Mouse (Mus musculus) CD4-positive helper T cell, adult 2 months (primary cell): ENCODE measurements at regions not wholly inside any gene's neighbourhood (a gene's known extent, or its start where the extent isn't known, plus 50 kb on each side); places are given as distances from the start of the nearest gene placed in this dataset.

ENCODE experiments used
- DNase-seq: peaks from one replicate; pipeline ENCODE4 v3.0.0-alpha.2; 2012; ENCODE audit warnings: low read depth, missing footprints, low spot score

- DNase-seq, result no peak
Measured at GRCm38 (mm10) chr9:118404867-118405266, 73.1 kb upstream of the Eomes start.

GRCm38 (mm10) chr9:118405926-118406518 is 72.0 kb upstream of the Eomes start:
- no peak for DNase-seq

- no peak for DNase-seq
Measured at GRCm38 (mm10) chr9:118416032-118416431, 62.0 kb upstream of the Eomes start.

- no peak for DNase-seq
Measured at GRCm38 (mm10) chr9:118416475-118416874, 61.5 kb upstream of the Eomes start.

GRCm38 (mm10) chr9:118424344-118424743 is 53.7 kb upstream of the Eomes start:
- no peak for DNase-seq
